Mouse (Mus musculus) Muller cell, postnatal 12 days (primary cell): ENCODE measurements at regions not wholly inside any gene's neighbourhood (a gene's known extent, or its start where the extent isn't known, plus 50 kb on each side); places are given as distances from the start of the nearest gene placed in this dataset.
A peak's percentile ranks its signal among the peaks of the same experiment; 100 is the strongest.

ENCODE experiments used
- DNase-seq: peaks from one replicate; pipeline ENCODE4 v3.0.0-alpha.2; 2015; ENCODE audit errors: inconsistent ontology term

GRCm38 (mm10) chr4:54282934-54283333, 457.1 kb downstream of the Tmem38b start:
- no peak for DNase-seq

GRCm38 (mm10) chr4:54313804-54314203, 488.0 kb downstream of the Tmem38b start:
- no peak for DNase-seq

GRCm38 (mm10) chr4:54324851-54325250, 499.0 kb downstream of the Tmem38b start:
- peak; percentile 82 for DNase-seq

- DNase-seq, result no peak
Measured at GRCm38 (mm10) chr4:54328273-54328672, 502.4 kb downstream of the Tmem38b start.

GRCm38 (mm10) chr4:54328711-54329427, 503.0 kb downstream of the Tmem38b start:
- DNase-seq, result no peak

GRCm38 (mm10) chr4:54330686-54331085, 504.8 kb downstream of the Tmem38b start:
- no peak for DNase-seq

- peak; percentile 48 for DNase-seq
Measured at GRCm38 (mm10) chr4:54331588-54332211, 505.9 kb downstream of the Tmem38b start.

GRCm38 (mm10) chr4:54332261-54332660, 506.4 kb downstream of the Tmem38b start:
- no peak for DNase-seq

GRCm38 (mm10) chr4:54338556-54338955, 512.7 kb downstream of the Tmem38b start:
- DNase-seq, result peak; percentile 90

GRCm38 (mm10) chr4:54340106-54340505, 514.3 kb downstream of the Tmem38b start:
- peak; percentile 60 for DNase-seq

- no peak for DNase-seq
Measured at GRCm38 (mm10) chr4:54353657-54354390, 528.0 kb downstream of the Tmem38b start.

- DNase-seq, result no peak
Measured at GRCm38 (mm10) chr4:54354391-54354726, 528.5 kb downstream of the Tmem38b start.

GRCm38 (mm10) chr4:54355381-54356040, 529.7 kb downstream of the Tmem38b start:
- no peak for DNase-seq

GRCm38 (mm10) chr4:54356041-54356427, 530.2 kb downstream of the Tmem38b start:
- peak; percentile 95 for DNase-seq

- no peak for DNase-seq
Measured at GRCm38 (mm10) chr4:54370909-54371308, 545.1 kb downstream of the Tmem38b start.

- peak; percentile 27 for DNase-seq
Measured at GRCm38 (mm10) chr4:54371418-54371957, 545.6 kb downstream of the Tmem38b start.

GRCm38 (mm10) chr4:54373606-54374005, 547.8 kb downstream of the Tmem38b start:
- peak; percentile 27 for DNase-seq

- DNase-seq, result no peak
Measured at GRCm38 (mm10) chr4:54374457-54374856, 548.6 kb downstream of the Tmem38b start.

GRCm38 (mm10) chr4:54387460-54387859, 557.4 kb upstream of the Zfp462 start:
- DNase-seq, result no peak

GRCm38 (mm10) chr4:54391536-54392208, 553.2 kb upstream of the Zfp462 start:
- DNase-seq, result no peak

GRCm38 (mm10) chr4:54406151-54406550, 538.7 kb upstream of the Zfp462 start:
- no peak for DNase-seq
